Mouse (Mus musculus) forebrain, embryonic 16.5 days (tissue): ENCODE measurements around the gene Saxo2. TPM values are rescaled to one million over a fixed set of nuclear protein-coding genes. Genes with fewer than 3 reads are reported as not detected.

Experiments
- ATAC-seq: fragments of 200-750 bp; cut with Nextera tagmentation; 2 replicates; pipeline ENCODE4 v1.8.0; 2017; ENCODE audit warnings: mild to moderate bottlenecking, moderate library complexity
- H3K27ac ChIP-seq: fragments of 300-500 bp; sonication (generic); 2 replicates; pipeline ENCODE4 v1.5.1; 2014; ENCODE audit warnings: low read length, control low read depth
- H3K27me3 ChIP-seq: fragments of 300-500 bp; sonication (generic); replicated peaks from 2 replicates; pipeline ENCODE4 v1.6.1; 2014; ENCODE audit warnings: low read length; ENCODE audit not compliant: control insufficient read depth, insufficient read depth
- H3K36me3 ChIP-seq: fragments of 300-500 bp; sonication (generic); 2 replicates; pipeline ENCODE4 v1.6.1; 2014; ENCODE audit not compliant: control insufficient read depth, insufficient read depth
- H3K4me1 ChIP-seq: fragments of 300-500 bp; sonication (generic); replicated peaks from 2 replicates; pipeline ENCODE4 v1.6.1; 2014; ENCODE audit warnings: low read length; ENCODE audit not compliant: control insufficient read depth, insufficient read depth
- H3K4me2 ChIP-seq: fragments of 300-500 bp; sonication (generic); 2 replicates; pipeline ENCODE4 v1.6.1; 2014; ENCODE audit warnings: mild to moderate bottlenecking, low read length, control low read depth
- H3K4me3 ChIP-seq: fragments of 300-500 bp; sonication (generic); replicated peaks from 2 replicates; pipeline ENCODE4 v1.5.1; 2014; ENCODE audit warnings: mild to moderate bottlenecking, low read length, control low read depth
- H3K9ac ChIP-seq: fragments of 300-500 bp; sonication (generic); replicated peaks from 2 replicates; pipeline ENCODE4 v1.6.1; 2014; ENCODE audit warnings: low read depth, low read length, control low read depth
- H3K9me3 ChIP-seq: fragments of 300-500 bp; sonication (generic); 2 replicates; pipeline ENCODE4 v1.6.1; 2016; ENCODE audit warnings: low read length; ENCODE audit not compliant: control insufficient read depth
- WGBS: fragments of 180-500 bp; shearing (Covaris S2); extraction: QIAGEN DNeasy Blood & Tissue Kit; methylation state at CpG from one replicate; pipeline ENCODE4 v1.1.7; 2014; 5-methylcytosine and 5-hydroxymethylcytosine counted together
- polyA plus RNA-seq: library from polyadenylated mRNA; unstranded; fragments of >200 nt; fragmentation: Nextera tagmentation; extraction: Ambion mirVana; gene quantifications from 2 replicates; pipeline ENCODE4 v1.2.1, GENCODE M21; 2015

The Saxo2 gene
- polyA plus RNA-seq, 1 experiment from 2014 or later, result 18.8 TPM

DNA sequence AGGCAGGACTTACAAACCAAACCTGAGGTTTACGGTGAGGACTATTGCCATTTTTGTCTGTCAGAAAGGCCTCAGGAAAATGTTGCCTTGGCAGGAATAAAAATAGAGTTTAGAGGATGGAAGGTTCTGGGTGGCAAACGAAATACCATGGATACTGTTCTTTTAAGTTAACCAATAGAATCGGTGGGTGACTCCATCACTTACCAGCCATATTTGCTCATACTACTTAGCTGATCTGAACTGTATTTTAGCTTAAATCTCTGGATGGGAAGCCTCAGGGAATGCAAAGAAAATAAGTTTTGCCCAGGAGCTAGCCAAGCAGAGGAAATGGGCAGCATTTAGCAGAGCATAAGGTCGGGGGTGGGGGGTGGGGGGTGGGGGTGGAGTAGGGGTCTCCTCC is 419 bp downstream of the Saxo2 start:
- no peak overlapping the region for H3K27ac ChIP-seq

DNA sequence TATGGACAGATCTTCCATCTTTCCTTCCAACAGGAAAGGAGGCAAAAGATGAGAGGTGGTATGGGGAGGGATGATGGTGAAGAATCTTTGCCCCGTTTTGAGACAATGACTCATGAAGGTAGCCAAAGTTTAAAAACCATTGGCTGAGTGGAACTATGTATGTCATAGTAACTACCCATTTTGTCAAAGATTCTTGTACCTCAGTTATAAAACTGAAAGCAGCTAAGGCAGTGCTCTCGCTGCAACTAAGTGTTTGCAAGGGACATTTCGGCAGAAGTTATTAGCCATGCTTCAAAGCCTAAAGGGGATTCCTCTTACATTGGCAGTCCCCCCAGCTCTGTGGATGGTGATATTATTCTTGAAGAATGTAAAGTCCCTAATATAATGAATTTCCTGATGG is 1.1 kb downstream of the Saxo2 start:
- H3K27me3 ChIP-seq, result no peaks in the 10 kb centered on the region

More for the DNA sequence above, 419 bp downstream of the Saxo2 start:
- no peak; the same call in 1 of the 2 replicates for ATAC-seq
- Histone ChIP-seq H3K36me3 (no peaks in the 10 kb centered on the region), H3K9ac (peak overlapping the region; percentile 73), H3K27me3 (no peaks in the 10 kb centered on the region), H3K4me1 (peaks cover 11% of the 10 kb centered on the region), H3K4me2 (peak overlapping the region; percentile 59), H3K9me3 (no peaks in the 10 kb centered on the region), H3K4me3 (peak overlapping the region; percentile 74)
- WGBS, result 27% methylated on average over 4 of the region's 4 CpGs

DNA sequence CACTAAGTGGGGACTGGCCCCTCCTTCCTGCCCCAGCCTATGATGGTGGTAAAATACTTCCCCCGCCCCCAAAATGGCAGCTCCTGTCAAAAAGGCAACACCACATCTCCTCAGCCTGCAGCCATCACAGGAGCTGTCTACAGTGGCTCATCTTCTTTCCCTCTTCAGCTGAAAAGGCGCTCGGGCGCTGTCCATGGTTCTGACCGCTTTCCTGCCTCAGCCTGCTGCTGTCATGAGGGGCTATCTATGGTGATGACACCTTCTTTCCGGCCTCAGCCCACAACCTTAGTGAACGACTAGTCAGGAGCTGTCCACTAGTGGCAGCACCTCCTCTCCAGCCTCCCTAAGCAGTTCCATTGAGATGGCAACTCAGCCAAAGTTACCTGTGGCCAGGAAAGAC is 23.0 kb downstream of the Saxo2 start:
- H3K9me3 ChIP-seq, result no peaks in the 10 kb centered on the region
- H3K27ac ChIP-seq, result no peak overlapping the region
- no peak overlapping the region for H3K9ac ChIP-seq
- no peaks in the 10 kb centered on the region for H3K27me3 ChIP-seq
- 30% methylated on average over 7 of the region's 7 CpGs for WGBS
- ATAC-seq, result no peak
- H3K4me2 ChIP-seq, result no peak overlapping the region
- no peaks in the 10 kb centered on the region for H3K36me3 ChIP-seq
- H3K4me3 ChIP-seq, result no peak overlapping the region
- H3K4me1 ChIP-seq, result no peaks in the 10 kb centered on the region

More for the DNA sequence above, 1.1 kb downstream of the Saxo2 start:
- Histone ChIP-seq H3K4me2 (no peak overlapping the region), H3K4me1 (peaks cover 11% of the 10 kb centered on the region), H3K27ac (no peak overlapping the region), H3K4me3 (no peak overlapping the region), H3K9ac (no peak overlapping the region), H3K36me3 (no peaks in the 10 kb centered on the region), H3K9me3 (no peaks in the 10 kb centered on the region)
- 86% methylated on average over 3 of the region's 3 CpGs for WGBS
- no peak for ATAC-seq

DNA sequence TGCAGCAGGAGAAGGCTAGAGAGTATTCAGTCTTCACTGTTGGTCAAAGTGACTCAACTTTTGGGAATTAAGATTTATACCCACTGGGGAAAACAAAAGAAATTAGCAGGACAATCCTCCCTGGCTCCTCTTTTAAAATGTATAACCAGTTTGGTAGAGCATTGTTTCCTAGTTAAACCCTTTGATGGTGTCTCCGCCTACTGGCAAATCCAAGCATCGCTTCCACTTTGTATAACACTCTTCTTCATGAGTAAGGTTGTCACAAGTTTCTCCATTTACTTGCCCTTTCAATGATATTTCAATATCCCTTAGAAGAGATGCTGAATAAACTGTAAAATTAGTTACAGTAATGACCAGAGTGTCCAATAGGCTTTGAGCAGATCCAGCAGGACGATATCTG is 38.7 kb downstream of the Saxo2 start:
- Histone ChIP-seq H3K27me3 (no peaks in the 10 kb centered on the region), H3K9ac (no peak overlapping the region), H3K9me3 (no peaks in the 10 kb centered on the region), H3K4me1 (no peaks in the 10 kb centered on the region), H3K4me2 (no peak overlapping the region), H3K4me3 (no peak overlapping the region), H3K27ac (no peak overlapping the region), H3K36me3 (no peaks in the 10 kb centered on the region)
- WGBS, result 74% methylated on average over 3 of the region's 3 CpGs
- no peak for ATAC-seq

DNA sequence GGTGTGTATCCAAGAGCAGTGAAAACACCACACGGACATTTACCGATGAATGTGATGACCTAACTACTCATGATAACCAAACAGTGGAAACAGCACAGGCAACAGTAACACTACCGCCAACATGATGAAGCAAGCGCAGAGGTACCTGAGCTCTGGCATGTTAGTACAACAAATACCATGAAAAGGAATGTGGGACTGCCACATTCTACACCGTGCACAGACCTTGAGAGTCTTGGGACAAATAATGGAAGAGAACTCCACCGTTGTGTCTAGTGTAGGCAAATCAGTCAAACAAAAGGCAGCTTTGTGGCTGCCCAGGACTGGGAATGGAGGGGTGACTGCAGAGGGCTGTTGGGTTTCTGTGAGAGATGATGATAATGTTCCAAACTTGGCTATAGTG is 42.9 kb downstream of the Saxo2 start:
- no peaks in the 10 kb centered on the region for H3K4me1 ChIP-seq
- ATAC-seq, result no peak
- no peaks in the 10 kb centered on the region for H3K36me3 ChIP-seq
- WGBS, result 78% methylated on average over 6 of the region's 6 CpGs
- H3K9me3 ChIP-seq, result no peaks in the 10 kb centered on the region
- H3K4me3 ChIP-seq, result no peak overlapping the region
- no peak overlapping the region for H3K4me2 ChIP-seq
- no peak overlapping the region for H3K27ac ChIP-seq
- no peaks in the 10 kb centered on the region for H3K27me3 ChIP-seq
- no peak overlapping the region for H3K9ac ChIP-seq

DNA sequence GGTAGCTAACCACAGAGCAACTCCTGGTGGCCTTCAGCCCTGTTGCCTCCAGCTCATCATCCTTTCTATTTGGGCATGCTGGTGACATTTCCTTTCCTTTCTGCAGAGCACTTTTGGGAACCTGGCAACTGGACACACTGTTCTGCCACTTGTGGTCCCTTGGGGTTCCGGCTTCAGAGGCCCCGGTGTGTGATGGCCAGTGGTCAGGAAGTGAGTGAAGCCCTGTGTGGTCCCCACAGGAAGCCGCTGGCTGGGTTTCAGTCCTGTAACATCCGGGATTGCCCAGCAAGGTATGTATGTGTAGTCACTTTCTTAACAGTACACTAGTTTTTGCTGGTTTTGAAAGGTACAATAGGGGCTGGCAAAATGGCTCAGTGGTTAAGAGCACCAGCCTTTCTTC is 46.3 kb downstream of the Saxo2 start:
- Histone ChIP-seq H3K27me3 (no peaks in the 10 kb centered on the region), H3K9ac (no peak overlapping the region), H3K4me3 (no peak overlapping the region), H3K36me3 (no peaks in the 10 kb centered on the region), H3K27ac (no peak overlapping the region), H3K9me3 (no peaks in the 10 kb centered on the region), H3K4me1 (no peaks in the 10 kb centered on the region), H3K4me2 (no peak overlapping the region)
- WGBS, result 87% methylated on average over 4 of the region's 4 CpGs
- ATAC-seq, result no peak

DNA sequence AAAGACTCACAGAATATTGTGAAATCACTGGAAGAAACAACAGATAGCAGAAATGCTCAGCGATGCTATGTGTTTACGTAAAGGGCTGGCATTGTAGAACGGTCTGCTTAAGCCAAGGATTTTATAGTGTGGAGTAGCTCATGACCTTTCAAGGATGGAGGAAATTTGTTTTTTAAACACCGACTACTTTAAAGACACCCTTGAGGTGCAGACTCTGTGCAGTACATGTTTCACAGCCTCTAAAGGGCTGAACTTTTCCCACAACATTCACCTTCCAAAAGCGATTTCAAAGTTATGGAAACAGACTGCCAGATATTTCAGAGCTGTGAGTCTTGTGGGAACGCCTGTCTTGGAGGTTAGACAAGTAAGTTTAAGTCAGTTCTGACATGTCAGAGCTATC is 57.4 kb downstream of the Saxo2 start:
- no peaks in the 10 kb centered on the region for H3K27me3 ChIP-seq
- no peak overlapping the region for H3K9ac ChIP-seq
- H3K4me3 ChIP-seq, result no peak overlapping the region
- H3K4me1 ChIP-seq, result no peaks in the 10 kb centered on the region
- WGBS, result 93% methylated on average over 6 of the region's 6 CpGs
- no peak overlapping the region for H3K4me2 ChIP-seq
- H3K9me3 ChIP-seq, result no peaks in the 10 kb centered on the region
- no peak overlapping the region for H3K27ac ChIP-seq
- no peak for ATAC-seq
- H3K36me3 ChIP-seq, result no peaks in the 10 kb centered on the region

Other genes starting within 250 kb of the Saxo2 start
- gene Efl1, start 86 bp upstream of the Saxo2 start, polyA plus RNA-seq, result 19.2 and 22.1 TPM in 2 replicates
- 41.7 and 52.7 TPM in 2 replicates for gene Mex3b, start 218.8 kb upstream of the Saxo2 start, polyA plus RNA-seq